Mouse (Mus musculus): ENCODE data around the gene Ppp1r35. TPM values are rescaled to one million over a fixed set of nuclear protein-coding genes. Genes with fewer than 3 reads are reported as not detected.

The Ppp1r35 gene
- total RNA-seq (2021): 10 to 100 TPM; 10.7 to 12.3 TPM

DNA sequence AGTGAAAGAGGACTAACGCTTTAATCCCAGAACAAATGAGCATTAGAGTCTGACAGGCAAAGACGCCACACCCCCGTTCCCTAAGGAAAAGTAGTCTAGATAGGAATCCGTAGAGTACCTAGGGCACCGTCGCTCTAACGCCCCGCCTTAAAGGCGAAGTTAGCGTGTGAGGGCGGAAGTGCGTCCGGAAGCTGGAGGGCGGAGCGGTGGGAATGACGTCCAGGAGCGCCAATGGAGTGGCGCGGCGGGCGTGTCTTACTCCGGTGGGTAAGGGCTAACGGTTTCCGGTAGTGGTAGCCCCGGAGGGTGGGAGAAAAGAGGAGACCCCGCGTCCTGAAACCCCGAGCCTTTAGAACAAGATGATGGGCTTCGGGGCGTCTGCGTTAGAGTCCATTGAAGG lies at the start of gene Ppp1r35:
Gene Ppp1r35, plus strand, starts transcription at position 215 of the 400 bp plus-strand sequence.
- intact Hi-C loops (cut with DNase I): loop anchor here (5.0 kb wide), 1 partner anchor 441 kb away; no protein-coding TSS in a partner anchor
- DNase-seq: peak; percentile 96 to 98

DNA sequence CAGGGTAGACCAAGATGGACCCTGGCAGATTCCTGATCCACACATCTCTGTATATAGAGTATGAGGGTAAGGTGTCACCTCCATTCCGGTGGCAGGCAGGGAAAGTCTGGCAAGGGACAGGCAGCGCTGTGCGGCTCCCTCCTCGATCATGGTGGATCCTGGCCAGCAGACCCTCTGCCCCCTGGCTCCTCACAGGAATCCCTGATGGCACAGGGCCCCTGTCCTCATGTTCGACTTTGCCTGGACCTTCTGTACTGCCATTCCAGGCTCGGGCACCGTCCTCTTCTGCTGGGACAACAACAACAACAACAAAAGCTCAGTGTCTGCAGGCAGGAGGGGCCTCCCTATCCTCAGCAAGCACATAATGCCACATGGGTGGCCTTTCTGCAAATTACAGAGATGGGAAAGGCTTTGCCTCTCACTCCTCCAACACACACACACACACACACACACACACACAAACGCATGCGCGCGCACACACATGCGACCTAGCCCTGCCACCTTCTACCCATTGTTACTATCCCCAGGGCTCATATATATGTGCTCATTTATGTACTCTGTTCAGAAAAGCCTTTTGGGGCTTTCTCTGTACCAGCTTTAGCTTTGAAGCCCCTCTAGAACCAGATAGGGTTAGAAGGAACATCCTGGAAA lies 44.9 kb upstream of the Ppp1r35 start:
- DNase-seq: no peak
- intact Hi-C loops (cut with DNase I): no loop called here

DNA sequence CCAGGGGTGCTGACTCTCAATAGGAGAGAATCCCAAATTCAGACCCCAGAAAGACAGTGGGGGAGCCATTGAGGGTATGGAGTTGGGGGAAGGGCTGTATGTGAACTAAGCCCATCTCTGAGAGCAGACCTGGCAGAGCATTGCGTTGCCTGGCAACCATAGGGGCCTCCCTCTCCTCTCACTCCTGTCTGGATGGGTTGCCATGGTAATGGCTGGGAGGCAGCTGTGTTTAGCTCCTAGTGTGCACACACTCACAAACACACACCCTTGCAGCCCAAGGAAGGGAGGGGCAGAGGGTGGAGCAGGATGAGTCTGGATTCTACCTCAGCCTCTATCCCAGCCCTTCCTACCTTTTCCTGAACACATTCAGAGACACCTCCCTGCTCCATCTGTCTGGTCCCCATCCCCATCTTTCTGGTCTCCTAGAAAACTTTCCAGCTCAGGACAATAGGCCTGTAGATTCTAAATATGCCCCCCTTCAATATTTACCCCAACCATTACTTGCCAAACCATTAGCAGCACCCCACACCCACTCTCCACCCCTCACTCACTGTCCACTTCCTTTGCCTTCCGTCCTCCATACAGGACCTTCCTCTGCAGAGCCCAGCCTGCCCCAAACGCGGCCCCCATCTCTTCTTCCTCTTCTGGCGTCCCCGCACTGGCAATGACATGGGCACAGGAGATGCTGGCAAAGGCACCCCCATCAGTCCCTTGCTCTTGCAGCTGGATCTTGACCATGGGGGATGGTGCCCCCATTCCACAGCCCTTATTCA lies 44.2 kb upstream of the Ppp1r35 start:
- no peak for DNase-seq
- intact Hi-C loops (cut with DNase I): no loop called here

GRCm38 (mm10) chr5:137737400-137737940 lies 41.2 kb upstream of the Ppp1r35 start:
- intact Hi-C loops (cut with DNase I): no loop called here
- DNase-seq: no peak

DNA sequence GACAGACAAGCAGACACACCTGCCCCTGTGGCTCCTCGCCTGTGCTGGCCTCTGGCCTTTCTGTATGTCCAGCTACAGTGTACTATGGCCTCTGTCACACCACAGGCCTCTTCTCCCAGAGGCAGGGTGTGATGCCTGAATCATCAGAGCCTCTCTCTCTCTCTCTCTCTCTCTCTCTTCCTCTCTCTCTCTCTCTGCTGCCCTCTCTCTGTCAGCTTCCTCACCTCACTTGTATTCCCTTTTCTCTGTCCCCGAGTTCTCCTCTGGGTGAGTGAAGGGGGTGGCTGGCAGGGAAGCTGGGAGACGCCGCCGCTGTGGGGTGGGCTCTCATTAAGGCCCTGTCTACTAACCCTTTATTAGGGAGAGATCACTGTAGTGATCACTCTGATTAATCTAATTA lies 40.1 kb upstream of the Ppp1r35 start:
- intact Hi-C loops (cut with DNase I): no loop called here
- DNase-seq: no peak

DNA sequence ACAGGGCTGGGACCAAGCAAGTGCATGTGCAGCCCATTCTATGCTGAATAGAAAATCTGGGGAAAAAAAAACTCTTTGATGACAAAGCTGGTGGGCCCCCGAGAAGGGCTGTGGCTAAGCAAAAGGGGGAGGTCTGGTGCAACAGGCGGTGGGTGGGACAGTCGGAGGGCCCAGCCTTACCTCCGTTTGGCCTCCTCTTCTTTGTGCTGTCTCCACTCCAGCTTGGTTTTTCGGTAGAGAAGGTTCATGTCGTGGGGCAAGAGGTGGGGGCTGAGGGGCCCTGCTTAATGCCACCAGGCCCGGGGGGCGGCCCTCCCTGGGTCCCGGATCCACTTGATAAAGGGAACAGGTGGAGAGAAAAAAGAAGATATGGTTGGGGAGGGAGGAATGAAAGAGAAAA lies 39.2 kb upstream of the Ppp1r35 start:
- intact Hi-C loops (cut with DNase I): no loop called here
- no peak for DNase-seq

DNA sequence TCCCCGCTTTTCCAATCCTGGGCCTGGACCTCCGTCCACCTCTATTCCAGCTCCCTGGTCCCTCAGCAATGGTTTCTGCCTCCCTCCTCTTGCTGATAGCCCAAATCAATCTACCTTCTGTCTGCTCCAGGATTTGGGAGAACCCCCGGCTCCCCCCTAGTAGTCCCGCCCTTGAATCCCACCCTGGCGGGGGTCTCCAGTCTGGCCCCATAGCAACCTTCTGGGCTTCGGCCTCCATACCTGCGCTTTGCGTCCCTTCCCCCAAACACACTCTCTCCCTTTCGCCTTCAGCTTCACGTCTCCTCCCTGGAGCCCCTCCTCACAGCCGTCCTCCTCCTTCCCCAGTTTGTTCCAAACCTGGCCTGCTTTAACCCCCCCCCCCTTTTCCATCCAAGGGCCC lies 38.1 kb upstream of the Ppp1r35 start:
- intact Hi-C loops (cut with DNase I): loop anchor here (2.0 to 5.0 kb wide), 3 partner anchors 16 to 138 kb away; partner anchors contain the start of gene Mospd3
- DNase-seq: no peak

GRCm38 (mm10) chr5:137741023-137741931 lies 37.4 kb upstream of the Ppp1r35 start, which contains the start of gene Nyap1:
Gene Nyap1 (minus strand): TSS chr5:137741607.
- intact Hi-C loops (cut with DNase I): loop anchor here (2.0 to 5.0 kb wide), 3 partner anchors 16 to 139 kb away; partner anchors contain the start of gene Mospd3
- peak; percentile 84 to 87 for DNase-seq

GRCm38 (mm10) chr5:137742048-137742447 lies 36.6 kb upstream of the Ppp1r35 start:
- no peak for DNase-seq
- intact Hi-C loops (cut with DNase I): loop anchor here (5.0 kb wide), 1 partner anchor 140 kb away; the partner anchor contains the start of gene Mospd3

DNA sequence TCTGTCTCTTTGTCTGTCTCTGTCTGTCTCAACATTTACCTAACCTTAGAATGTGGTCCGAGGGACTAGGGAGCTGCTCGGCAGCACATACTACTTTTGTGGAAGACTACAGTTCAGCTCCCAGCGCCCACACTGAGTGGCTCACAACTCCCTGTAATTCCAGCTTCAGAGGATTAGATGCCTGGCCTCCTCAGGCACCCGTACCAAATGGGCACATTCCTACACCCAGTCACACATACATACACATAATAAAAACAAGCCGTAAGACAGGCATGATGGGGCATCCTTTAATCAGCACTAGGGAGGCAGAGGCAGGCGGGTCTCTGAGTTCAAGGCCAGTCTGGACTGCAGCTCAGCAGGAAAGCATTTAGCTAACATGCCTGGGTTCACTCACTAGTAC lies 35.8 kb upstream of the Ppp1r35 start:
- intact Hi-C loops (cut with DNase I): loop anchor here (5.0 kb wide), 1 partner anchor 141 kb away; the partner anchor contains the start of gene Mospd3
- no peak for DNase-seq

- DNase-seq: no peak
- intact Hi-C loops (cut with DNase I): loop anchor here (5.0 kb wide), 1 partner anchor 142 kb away; the partner anchor contains the start of gene Mospd3
These were observed 34.5 kb upstream of the Ppp1r35 start for GRCm38 (mm10) chr5:137744197-137744596.

GRCm38 (mm10) chr5:137745214-137746171 lies 33.2 kb upstream of the Ppp1r35 start, which contains the start of gene Tsc22d4:
Gene Tsc22d4 (plus strand): TSS chr5:137745730.
- intact Hi-C loops (cut with DNase I): loop anchor here (2.0 kb wide), 1 partner anchor 213 kb away; the partner anchor contains the start of genes Epo and Gnb2
- peak; percentile 94 to 95 for DNase-seq

GRCm38 (mm10) chr5:137746282-137746850 lies 32.3 kb upstream of the Ppp1r35 start:
- peak; percentile 71 to 78 for DNase-seq
- intact Hi-C loops (cut with DNase I): loop anchor here (2.0 kb wide), 1 partner anchor 214 kb away; the partner anchor contains the start of genes Epo and Gnb2

- DNase-seq: peak in 1 of 2 experiments; percentile 54
- intact Hi-C loops (cut with DNase I): loop anchor here (2.0 kb wide), 1 partner anchor 214 kb away; the partner anchor contains the start of genes Epo and Gnb2
These were observed 31.8 kb upstream of the Ppp1r35 start for GRCm38 (mm10) chr5:137746851-137747325.

DNA sequence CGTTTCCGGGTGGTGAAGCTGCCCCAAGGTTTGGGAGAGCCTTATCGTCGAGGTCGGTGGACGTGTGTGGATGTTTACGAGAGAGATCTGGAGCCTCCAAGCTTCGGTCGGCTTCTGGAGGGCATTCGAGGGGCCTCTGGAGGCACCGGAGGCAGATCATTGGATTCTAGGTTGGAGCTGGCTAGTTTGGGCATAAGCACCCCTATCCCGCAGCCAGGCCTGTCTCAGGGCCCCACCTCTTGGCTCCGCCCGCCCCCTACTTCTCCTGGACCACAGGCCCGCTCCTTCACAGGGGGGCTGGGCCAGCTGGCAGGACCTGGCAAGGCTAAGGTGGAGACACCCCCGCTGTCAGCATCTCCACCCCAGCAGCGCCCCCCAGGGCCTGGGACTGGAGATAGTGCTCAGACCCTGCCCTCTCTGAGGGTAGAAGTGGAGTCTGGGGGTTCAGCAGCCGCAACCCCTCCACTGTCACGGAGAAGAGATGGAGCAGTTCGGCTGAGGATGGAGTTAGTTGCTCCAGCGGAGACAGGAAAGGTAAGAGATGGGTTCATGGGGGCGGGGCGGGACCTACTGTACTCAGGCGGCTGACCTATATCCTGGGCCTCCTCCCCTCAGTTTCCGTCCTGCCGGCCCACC lies 31.2 kb upstream of the Ppp1r35 start:
- intact Hi-C loops (cut with DNase I): loop anchor here (2.0 kb wide), 1 partner anchor 215 kb away; the partner anchor contains the start of genes Epo and Gnb2
- peak; percentile 61 to 69 for DNase-seq

GRCm38 (mm10) chr5:137748130-137748770 lies 30.4 kb upstream of the Ppp1r35 start:
- intact Hi-C loops (cut with DNase I): no loop called here
- peak in 1 of 2 experiments; percentile 56 for DNase-seq

Measured in heart, postnatal 36 days (tissue).